Mouse (Mus musculus): ENCODE data around the gene Man1a. TPM values are rescaled to one million over a fixed set of nuclear protein-coding genes. Genes with fewer than 3 reads are reported as not detected.
A peak's percentile ranks its signal among the peaks of the same experiment; 100 is the strongest.

The Man1a gene
- polyA plus RNA-seq, 1 experiment from 2014 or later = 12.0 TPM

DNA sequence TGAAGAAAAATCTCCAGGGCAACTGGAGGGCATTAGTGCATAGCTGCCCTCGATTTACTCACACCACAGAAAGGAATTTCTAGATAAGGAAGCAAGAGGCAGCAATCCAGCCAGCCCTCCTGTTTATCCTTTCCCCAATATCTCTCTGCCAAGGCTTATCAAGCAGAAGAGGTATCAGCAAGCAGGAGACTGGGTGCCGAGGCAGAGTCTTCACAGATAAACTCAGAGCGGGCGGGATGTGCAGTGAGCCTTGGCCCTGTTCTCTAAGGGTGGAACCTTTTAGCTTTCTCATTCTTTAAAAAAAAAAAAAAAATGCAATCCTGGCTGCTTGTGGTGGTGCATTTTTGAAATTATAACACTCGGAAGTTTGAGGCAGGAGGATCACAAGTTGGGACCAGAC lies 38.2 kb downstream of the Man1a start:
- peak overlapping the region; percentile 53 for H3K4me2 ChIP-seq
- peak overlapping the region; percentile 44 for H3K9ac ChIP-seq
- peaks cover 84% of the 10 kb centered on the region for H3K4me1 ChIP-seq (replicated peaks)

DNA sequence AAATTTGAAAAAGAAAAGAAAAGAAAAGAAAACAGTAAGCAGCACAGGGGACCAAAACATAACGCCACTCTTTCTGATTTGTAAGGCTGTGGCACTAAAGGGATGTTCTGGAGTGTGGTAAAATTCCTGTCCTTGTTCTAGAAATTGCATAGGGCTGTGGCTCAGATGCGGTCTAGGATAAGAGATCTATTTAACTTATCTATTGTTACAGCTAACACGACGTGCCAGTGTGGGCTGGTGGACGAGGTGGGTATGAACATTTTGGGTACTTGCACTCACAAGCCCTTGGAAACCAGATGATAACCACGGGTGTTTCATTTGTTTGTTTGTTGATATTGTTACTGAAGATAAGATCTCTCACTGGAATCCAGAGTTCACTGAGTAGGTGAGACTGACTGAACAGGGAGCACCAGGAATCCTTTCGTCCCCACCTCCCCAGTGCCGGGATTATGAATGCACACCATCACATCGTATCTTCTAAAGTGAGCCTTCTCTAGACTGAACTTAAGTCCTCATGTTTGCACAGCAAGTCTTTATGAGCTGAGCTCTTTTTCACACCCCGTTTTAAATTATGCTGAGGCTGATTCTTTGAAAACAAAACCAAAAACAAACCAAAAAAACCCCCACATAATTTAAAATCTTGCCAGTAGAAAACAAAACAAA lies 38.9 kb downstream of the Man1a start:
- no peak for ATAC-seq (ENCODE audit: insufficient read depth)
- H3K4me2 ChIP-seq = peak overlapping the region; percentile 53
- peak overlapping the region; percentile 91 for H3K27ac ChIP-seq (replicated peaks)
- H3K36me3 ChIP-seq (replicated peaks) = 0 out of 2 replicates have a peak, but pooled peaks cover 9% of the 10 kb centered on the region
- H3K9ac ChIP-seq = no peak overlapping the region
- 39% methylated on average over 10 of the region's 10 CpGs for WGBS (ENCODE audit: insufficient replicate concordance)
- H3K4me1 ChIP-seq (replicated peaks) = peaks cover 83% of the 10 kb centered on the region
- H3K4me3 ChIP-seq (replicated peaks) = 0 out of 2 replicates have a peak overlapping the region, but pooled peaks have one; percentile 3
- no peaks in the 10 kb centered on the region for H3K27me3 ChIP-seq
- H3K9me3 ChIP-seq (replicated peaks) = no peaks in the 10 kb centered on the region

More for the DNA sequence above, 38.2 kb downstream of the Man1a start:
- Histone ChIP-seq H3K4me3 (replicated peaks) (no peak overlapping the region), H3K27me3 (no peaks in the 10 kb centered on the region), H3K36me3 (replicated peaks) (0 out of 2 replicates have a peak, but pooled peaks cover 9% of the 10 kb centered on the region), H3K9me3 (replicated peaks) (no peaks in the 10 kb centered on the region), H3K27ac (replicated peaks) (peak overlapping the region; percentile 91)
- peak; percentile 85 for ATAC-seq (ENCODE audit: insufficient read depth)
- WGBS (ENCODE audit: insufficient replicate concordance) = 12% methylated on average over 5 of the region's 5 CpGs

GRCm38 (mm10) chr10:54035586-54035985 lies 40.8 kb downstream of the Man1a start:
- no peak overlapping the region for H3K4me2 ChIP-seq
- H3K27me3 ChIP-seq = no peaks in the 10 kb centered on the region
- H3K27ac ChIP-seq (replicated peaks) = peak overlapping the region; percentile 70
- no peaks in the 10 kb centered on the region for H3K9me3 ChIP-seq (replicated peaks)
- H3K36me3 ChIP-seq (replicated peaks) = peaks cover 10% of the 10 kb centered on the region
- ATAC-seq (ENCODE audit: insufficient read depth) = no peak
- WGBS (ENCODE audit: insufficient replicate concordance) = 43% methylated on average over 1 of the region's 1 CpGs
- no peak overlapping the region for H3K4me3 ChIP-seq (replicated peaks)
- H3K9ac ChIP-seq = peak overlapping the region; percentile 12; the same call in 1 of the 2 replicates
- peaks cover 73% of the 10 kb centered on the region for H3K4me1 ChIP-seq (replicated peaks)

GRCm38 (mm10) chr10:54034779-54035178 lies 41.6 kb downstream of the Man1a start:
- Histone ChIP-seq H3K4me2 (no peak overlapping the region), H3K4me3 (replicated peaks) (no peak overlapping the region), H3K27me3 (no peaks in the 10 kb centered on the region), H3K9ac (no peak overlapping the region), H3K27ac (replicated peaks) (0 out of 2 replicates have a peak overlapping the region, but pooled peaks have one; percentile 10), H3K4me1 (replicated peaks) (peaks cover 70% of the 10 kb centered on the region), H3K36me3 (replicated peaks) (peaks cover 18% of the 10 kb centered on the region), H3K9me3 (replicated peaks) (no peaks in the 10 kb centered on the region)
- ATAC-seq (ENCODE audit: insufficient read depth) = no peak
- WGBS (ENCODE audit: insufficient replicate concordance) = 73% methylated on average over 2 of the region's 2 CpGs

- Histone ChIP-seq H3K27me3 (no peaks in the 10 kb centered on the region), H3K9ac (no peak overlapping the region), H3K4me1 (replicated peaks) (peaks cover 61% of the 10 kb centered on the region), H3K36me3 (replicated peaks) (peaks cover 32% of the 10 kb centered on the region), H3K4me3 (replicated peaks) (no peak overlapping the region), H3K9me3 (replicated peaks) (no peaks in the 10 kb centered on the region), H3K4me2 (no peak overlapping the region), H3K27ac (replicated peaks) (peak overlapping the region; percentile 68)
- WGBS (ENCODE audit: insufficient replicate concordance) = 61% methylated on average over 9 of the region's 9 CpGs
- ATAC-seq (ENCODE audit: insufficient read depth) = peak; percentile 60; the same call in 1 of the 2 replicates
These were observed 43.9 kb downstream of the Man1a start for GRCm38 (mm10) chr10:54032316-54033092.

GRCm38 (mm10) chr10:54028866-54029265 lies 47.5 kb downstream of the Man1a start:
- Histone ChIP-seq H3K4me1 (replicated peaks) (peaks cover 44% of the 10 kb centered on the region), H3K27me3 (no peaks in the 10 kb centered on the region), H3K9ac (no peak overlapping the region), H3K36me3 (replicated peaks) (peaks cover 39% of the 10 kb centered on the region), H3K9me3 (replicated peaks) (no peaks in the 10 kb centered on the region), H3K4me3 (replicated peaks) (no peak overlapping the region), H3K27ac (replicated peaks) (no peak overlapping the region), H3K4me2 (no peak overlapping the region)
- ATAC-seq (ENCODE audit: insufficient read depth) = peak; percentile 38; the same call in 1 of the 2 replicates
- 84% methylated on average over 4 of the region's 4 CpGs for WGBS (ENCODE audit: insufficient replicate concordance)

GRCm38 (mm10) chr10:54026738-54027427 lies 49.5 kb downstream of the Man1a start:
- ATAC-seq (ENCODE audit: insufficient read depth) = no peak
- 76% methylated on average over 5 of the region's 5 CpGs for WGBS (ENCODE audit: insufficient replicate concordance)

GRCm38 (mm10) chr10:54026101-54026500 lies 50.3 kb downstream of the Man1a start:
- peaks cover 51% of the 10 kb centered on the region for H3K36me3 ChIP-seq (replicated peaks)
- no peak overlapping the region for H3K27ac ChIP-seq (replicated peaks)
- H3K4me1 ChIP-seq (replicated peaks) = peaks cover 33% of the 10 kb centered on the region
- H3K4me2 ChIP-seq = no peak overlapping the region
- H3K9me3 ChIP-seq (replicated peaks) = no peaks in the 10 kb centered on the region
- H3K4me3 ChIP-seq (replicated peaks) = no peak overlapping the region
- WGBS (ENCODE audit: insufficient replicate concordance) = 55% methylated on average over 4 of the region's 4 CpGs
- H3K9ac ChIP-seq = no peak overlapping the region
- ATAC-seq (ENCODE audit: insufficient read depth) = no peak
- no peaks in the 10 kb centered on the region for H3K27me3 ChIP-seq

More at GRCm38 (mm10) chr10:54026738-54027427, 49.5 kb downstream of the Man1a start:
- peaks cover 34% of the 10 kb centered on the region for H3K4me1 ChIP-seq (replicated peaks)
- no peak overlapping the region for H3K4me3 ChIP-seq (replicated peaks)
- no peak overlapping the region for H3K4me2 ChIP-seq
- H3K36me3 ChIP-seq (replicated peaks) = peaks cover 48% of the 10 kb centered on the region
- H3K9ac ChIP-seq = no peak overlapping the region
- H3K9me3 ChIP-seq (replicated peaks) = no peaks in the 10 kb centered on the region
- no peaks in the 10 kb centered on the region for H3K27me3 ChIP-seq
- 0 out of 2 replicates have a peak overlapping the region, but pooled peaks have one; percentile 9 for H3K27ac ChIP-seq (replicated peaks)

DNA sequence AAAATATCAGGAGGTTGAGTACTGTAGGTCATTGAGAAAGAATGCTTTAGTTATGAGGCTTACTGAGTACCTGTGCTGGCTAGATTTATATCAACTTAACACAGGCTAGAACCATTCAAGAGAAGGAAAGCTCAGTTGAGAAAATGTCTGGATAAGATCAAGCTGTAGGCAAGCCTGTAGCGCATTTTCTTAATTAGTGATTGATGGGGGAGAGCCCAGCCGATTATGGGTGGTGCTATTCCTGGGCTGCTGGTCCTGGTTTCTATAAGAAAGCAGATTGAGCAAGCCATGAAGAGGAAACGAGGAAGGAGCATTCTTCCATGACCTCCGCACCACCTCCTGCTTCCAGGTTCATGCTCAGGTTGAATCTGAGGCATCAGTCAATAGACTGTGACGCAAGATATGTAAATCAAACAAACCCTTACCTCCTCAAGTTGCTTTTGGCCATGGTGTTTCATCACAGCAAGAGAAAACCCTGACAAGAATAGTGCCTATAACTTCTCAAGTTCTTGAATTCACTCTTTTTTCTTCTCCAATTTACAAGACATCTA lies 58.4 kb downstream of the Man1a start:
- Histone ChIP-seq H3K36me3 (replicated peaks) (peaks cover 28% of the 10 kb centered on the region), H3K4me1 (replicated peaks) (peaks cover 12% of the 10 kb centered on the region; the same call in 1 of the 2 replicates), H3K9me3 (replicated peaks) (no peaks in the 10 kb centered on the region), H3K27ac (replicated peaks) (no peak overlapping the region), H3K27me3 (no peaks in the 10 kb centered on the region), H3K4me3 (replicated peaks) (no peak overlapping the region), H3K9ac (no peak overlapping the region), H3K4me2 (no peak overlapping the region)
- 81% methylated on average over 5 of the region's 5 CpGs for WGBS (ENCODE audit: insufficient replicate concordance)
- no peak for ATAC-seq (ENCODE audit: insufficient read depth)

DNA sequence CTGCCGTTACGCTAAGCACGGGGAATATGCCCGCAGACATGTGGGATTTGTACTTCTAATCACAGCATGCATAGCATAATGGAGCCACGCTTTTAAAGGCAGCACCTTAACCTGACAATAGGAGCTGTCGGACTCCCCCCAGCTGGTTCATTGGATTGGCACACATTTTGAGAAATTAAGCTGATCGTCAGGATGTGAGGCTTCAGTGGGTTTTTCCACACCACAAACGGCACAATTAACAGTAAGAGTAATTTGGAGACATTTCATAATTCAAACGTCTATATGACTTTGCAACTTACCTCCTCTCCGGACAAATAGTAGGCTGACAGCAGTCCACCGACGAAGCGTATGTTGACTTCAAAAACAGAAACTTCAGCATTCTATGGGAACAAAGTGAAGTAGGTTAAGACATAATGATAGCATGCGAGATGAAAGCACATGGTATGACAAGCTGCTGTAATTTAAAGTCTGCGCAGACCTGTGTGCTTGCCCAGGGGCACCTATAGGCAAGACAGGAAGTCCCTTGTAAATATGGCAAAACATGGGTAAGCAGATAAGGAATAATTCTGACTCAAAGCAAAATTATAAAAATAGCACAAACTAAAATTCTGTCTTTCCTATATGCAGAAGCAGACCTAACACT lies 62.2 kb downstream of the Man1a start:
- Histone ChIP-seq H3K4me3 (replicated peaks) (no peak overlapping the region), H3K4me2 (no peak overlapping the region), H3K27me3 (no peaks in the 10 kb centered on the region), H3K4me1 (replicated peaks) (peaks cover 12% of the 10 kb centered on the region; the same call in 1 of the 2 replicates), H3K36me3 (replicated peaks) (peaks cover 22% of the 10 kb centered on the region), H3K9me3 (replicated peaks) (no peaks in the 10 kb centered on the region), H3K9ac (no peak overlapping the region), H3K27ac (replicated peaks) (no peak overlapping the region)
- no peak for ATAC-seq (ENCODE audit: insufficient read depth)
- WGBS (ENCODE audit: insufficient replicate concordance) = 68% methylated on average over 15 of the region's 15 CpGs

Data from liver, embryonic 15.5 days (tissue).